Mouse (Mus musculus) embryonic fibroblast, embryonic 13.5 days (primary cell): ENCODE measurements around the gene Nat8f6. TPM values are rescaled to one million over a fixed set of nuclear protein-coding genes. Genes with fewer than 3 reads are reported as not detected.
"Not testable (repeated sequence)": the region's sequence is repeated elsewhere in the genome, so short reads cannot be mapped to it uniquely, and the experiment has no call there.

Experiments used
- H3K27ac ChIP-seq: 2 replicates; pipeline ENCODE4 v1.5.1; 2012; ENCODE audit warnings: low read length, control low read depth, inconsistent platforms; ENCODE audit not compliant: insufficient read depth
- H3K4me1 ChIP-seq: 2 replicates; pipeline ENCODE4 v1.6.1; 2011; ENCODE audit warnings: low read length; ENCODE audit not compliant: control insufficient read depth, insufficient read depth
- H3K4me3 ChIP-seq: 2 replicates; pipeline ENCODE4 v1.5.1; 2011; ENCODE audit warnings: mild to moderate bottlenecking, control low read depth, low read length; ENCODE audit not compliant: insufficient read depth
- CTCF ChIP-seq: IDR thresholded peaks from 2 replicates; pipeline ENCODE4 v1.5.1; 2011; ENCODE audit warnings: mild to moderate bottlenecking, control low read depth, low read length, moderate library complexity, borderline replicate concordance; ENCODE audit not compliant: insufficient read depth
- POLR2A ChIP-seq: IDR thresholded peaks from 2 replicates; pipeline ENCODE4 v1.6.1; 2011; ENCODE audit warnings: low read depth, mild to moderate bottlenecking, control low read depth, low read length, moderate library complexity
- polyA plus RNA-seq: library from polyadenylated mRNA; stranded (reverse); fragments of >200 nt; gene quantifications from 2 replicates; pipeline ENCODE4 v1.2.4, GENCODE M21; 2011; ENCODE audit warnings: low read depth; ENCODE audit not compliant: missing spikeins, insufficient read length

Gene Nat8f6
- polyA plus RNA-seq, 1 experiment = not detected

DNA sequence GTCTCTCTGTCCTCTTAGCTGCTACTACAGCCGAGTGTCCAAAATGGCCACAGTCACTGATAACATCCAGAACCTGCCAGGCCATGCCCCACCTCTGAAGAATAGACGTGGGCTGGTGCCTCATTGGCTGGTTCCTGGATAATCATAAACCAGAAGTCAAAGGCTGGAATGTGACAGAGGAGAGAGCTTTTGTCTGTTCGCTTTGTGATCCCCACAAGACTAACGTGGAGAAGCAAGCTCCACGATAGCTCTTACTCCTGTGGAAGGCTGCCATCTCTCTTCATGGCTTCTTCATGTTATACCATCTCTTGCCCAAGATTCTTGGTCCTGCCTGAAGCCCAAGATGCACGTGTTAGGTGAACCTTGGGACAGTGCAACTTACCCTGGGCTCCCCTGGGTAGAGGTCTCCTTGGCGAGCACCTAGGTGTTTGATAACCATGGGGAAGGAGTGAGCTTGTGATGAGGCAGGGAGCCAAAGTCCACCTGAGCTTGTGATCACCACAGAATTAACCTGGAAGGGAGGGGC lies 11.1 kb upstream of the Nat8f6 start, which contains the start of gene Nat8:
TSS of gene Nat8 (minus strand) at position 287 of the 526 bp plus-strand sequence.
- H3K4me3 ChIP-seq = no peak within 1 kb of the TSS
- H3K27ac ChIP-seq = no peak within 1 kb of the TSS
- no peaks in the 10 kb centered on the region for H3K4me1 ChIP-seq
- no peak for TF ChIP-seq CTCF
- no peak for TF ChIP-seq POLR2A

DNA sequence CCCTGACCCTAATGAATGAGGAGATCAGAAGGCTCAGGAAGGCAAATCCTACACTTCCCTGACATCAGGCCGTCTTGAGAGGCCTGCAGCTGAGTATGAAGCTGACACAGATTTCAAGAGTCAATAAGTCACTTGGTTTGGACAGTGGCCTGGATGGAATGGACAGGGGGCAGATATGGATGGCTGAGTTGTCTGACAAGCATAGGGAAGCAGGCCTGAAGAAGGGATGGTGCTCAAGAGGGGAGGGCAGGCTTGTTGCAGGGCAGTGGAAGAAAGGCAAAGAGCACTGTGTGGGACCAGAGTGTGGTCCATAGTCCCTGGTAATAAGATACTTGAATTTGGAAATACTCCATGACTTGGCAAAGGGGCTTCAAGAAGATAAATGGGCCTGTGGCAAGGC lies 8.7 kb upstream of the Nat8f6 start:
- Histone ChIP-seq H3K4me1 (no peaks in the 10 kb centered on the region), H3K4me3 (no peak overlapping the region), H3K27ac (no peak overlapping the region)
- TF ChIP-seq CTCF (no peak), POLR2A (no peak)

DNA sequence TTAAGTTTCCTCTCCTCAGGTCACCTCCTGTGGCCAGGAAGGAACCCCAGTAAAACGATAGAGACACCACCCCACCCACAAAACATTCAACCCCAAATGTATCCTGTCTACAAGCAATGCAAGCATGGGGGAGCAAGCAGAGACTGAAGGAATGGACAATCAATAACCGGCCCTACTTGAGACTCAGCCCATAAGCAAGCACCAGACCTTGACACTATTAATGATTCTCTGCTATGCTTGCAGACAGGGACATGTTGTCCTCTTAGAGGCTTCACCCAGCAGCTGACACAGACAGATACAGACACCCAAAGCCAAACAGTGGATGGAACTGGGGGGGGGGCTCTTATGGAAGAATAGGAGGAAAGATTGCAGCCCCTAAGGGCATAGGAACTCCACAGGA lies 5.1 kb upstream of the Nat8f6 start:
- Histone ChIP-seq H3K4me3 (no peak overlapping the region), H3K4me1 (no peaks in the 10 kb centered on the region), H3K27ac (no peak overlapping the region)
- TF ChIP-seq POLR2A (no peak), CTCF (no peak)

DNA sequence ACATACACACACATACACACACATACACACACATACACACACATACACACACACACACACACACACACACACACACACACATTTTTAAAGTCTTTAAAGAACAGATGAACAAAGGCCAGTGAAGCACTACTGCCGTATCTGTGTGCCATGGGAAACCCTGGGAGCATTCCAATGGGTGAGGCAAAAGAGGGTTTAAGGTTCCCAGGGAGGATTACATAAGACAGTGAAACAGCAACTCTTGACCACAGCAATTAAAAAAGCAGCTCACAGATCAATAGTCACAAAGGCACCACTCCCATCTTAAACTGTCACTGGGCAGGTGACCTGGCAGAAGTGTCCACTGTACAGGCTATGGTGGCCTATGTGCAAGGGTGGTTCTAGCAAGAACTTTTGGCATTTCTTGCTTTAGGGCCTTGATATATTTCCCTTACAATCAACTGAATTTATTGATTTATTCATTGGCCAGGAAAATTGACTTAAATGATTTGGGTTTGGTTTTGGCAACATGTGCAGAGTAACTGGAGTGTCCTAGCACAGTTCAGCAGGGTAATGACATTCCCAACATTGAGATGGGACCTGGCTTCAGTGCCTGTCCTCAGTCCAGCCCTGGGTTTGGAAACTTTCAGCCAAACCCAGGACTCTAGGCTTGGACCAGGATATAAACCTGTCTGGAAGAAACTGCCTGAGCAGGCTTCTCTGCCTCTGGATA lies 2.8 kb upstream of the Nat8f6 start:
- Histone ChIP-seq H3K4me3 (no peak overlapping the region), H3K27ac (no peak overlapping the region), H3K4me1 (no peaks in the 10 kb centered on the region)
- TF ChIP-seq CTCF = no peak

DNA sequence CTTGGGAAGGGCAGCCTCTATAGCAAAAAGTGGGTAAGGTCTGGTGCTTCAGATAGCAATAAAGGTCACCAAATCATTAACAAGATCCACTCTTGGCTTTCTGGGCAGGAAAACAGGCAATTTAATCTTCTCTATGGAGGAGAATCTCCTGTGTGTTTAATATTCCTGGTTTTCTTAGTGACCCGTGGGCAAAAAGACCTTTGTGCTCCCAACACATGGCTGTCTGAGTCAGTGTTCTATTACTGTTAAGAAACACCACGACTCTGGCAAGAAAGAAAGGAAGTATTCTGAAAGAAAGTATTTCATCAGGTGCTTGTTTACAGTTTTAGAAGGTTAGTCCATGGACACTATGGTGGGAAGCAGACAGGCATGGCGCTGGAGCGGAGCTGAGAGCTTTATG lies 1.5 kb upstream of the Nat8f6 start:
- TF ChIP-seq CTCF (no peak), POLR2A (no peak)
- no peak overlapping the region for H3K27ac ChIP-seq
- no peak overlapping the region for H3K4me3 ChIP-seq
- H3K4me1 ChIP-seq = no peaks in the 10 kb centered on the region

DNA sequence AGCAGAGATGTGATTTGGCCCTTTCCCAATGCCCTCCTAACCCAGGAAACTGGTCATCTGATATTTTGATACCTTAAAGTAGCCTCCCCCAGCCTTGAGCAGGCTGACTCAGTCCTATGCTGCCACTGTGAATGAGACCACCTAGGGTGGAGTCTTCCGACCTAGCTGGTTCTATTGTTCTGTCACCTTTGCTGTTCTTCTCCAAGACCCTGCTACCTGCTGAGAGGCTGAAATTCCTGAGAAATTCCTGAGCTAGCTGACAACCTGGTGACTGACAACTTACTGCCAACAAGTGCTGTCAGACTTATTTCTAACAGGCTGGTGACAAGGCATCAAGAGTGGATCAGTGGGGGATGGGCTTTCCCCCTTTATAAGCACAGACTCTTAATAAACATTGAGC lies 2.4 kb downstream of the Nat8f6 start:
- H3K4me3 ChIP-seq = no peak overlapping the region

DNA sequence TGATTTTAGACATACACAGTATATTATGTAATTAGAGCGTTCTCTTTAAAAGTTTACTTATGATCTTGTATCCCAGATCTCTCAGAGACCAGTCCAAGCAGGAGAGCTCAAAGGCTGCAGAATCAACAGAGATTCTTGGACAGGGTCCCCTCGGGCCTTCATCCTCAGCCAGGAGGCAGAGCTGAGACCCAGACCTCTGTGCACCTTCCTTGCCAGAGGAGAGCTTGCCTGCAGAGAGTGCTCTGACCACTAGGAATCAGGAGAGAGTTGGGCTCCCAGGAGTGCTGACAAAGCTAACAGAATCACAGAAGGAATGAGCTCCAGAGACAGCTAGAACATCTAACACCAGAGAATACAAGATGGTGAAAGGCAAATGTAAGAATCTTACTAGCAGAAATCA lies 7.4 kb downstream of the Nat8f6 start:
- no peak for TF ChIP-seq CTCF
- TF ChIP-seq POLR2A = no peak
- Histone ChIP-seq H3K4me3 (no peak overlapping the region), H3K27ac (no peak overlapping the region), H3K4me1 (no peaks in the 10 kb centered on the region)

More for the DNA sequence above, 2.4 kb downstream of the Nat8f6 start:
- Histone ChIP-seq H3K4me1 (no peaks in the 10 kb centered on the region), H3K27ac (no peak overlapping the region)
- TF ChIP-seq CTCF (no peak), POLR2A (no peak)

DNA sequence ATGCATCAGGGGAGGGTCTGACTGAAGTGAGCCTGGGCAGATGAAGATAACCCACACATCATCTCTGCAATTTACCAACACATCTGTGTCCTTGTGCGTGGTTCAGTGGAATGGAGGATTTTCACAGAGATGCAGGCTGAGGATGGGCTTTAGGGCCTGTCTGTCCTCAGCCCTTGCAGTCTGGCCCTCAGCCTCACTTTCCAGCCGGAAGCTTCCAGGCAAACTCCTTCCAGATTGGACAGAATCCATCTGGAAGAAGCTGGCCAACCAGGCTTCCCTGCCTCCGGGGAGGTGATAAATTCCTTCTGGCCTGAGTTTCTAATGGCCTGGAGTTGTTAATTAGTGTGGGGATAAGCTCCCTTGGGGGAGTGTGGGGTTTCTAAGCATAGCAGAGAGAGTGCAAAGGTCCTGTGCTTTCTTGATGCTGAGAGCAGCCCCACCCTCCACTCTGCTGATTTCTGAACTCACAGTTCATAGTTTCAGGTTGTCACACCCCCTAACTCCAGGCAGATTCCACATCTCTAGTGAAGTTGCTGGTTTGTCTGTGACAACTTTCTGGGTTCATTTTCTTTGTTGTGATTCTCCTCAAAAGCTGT lies 9.7 kb downstream of the Nat8f6 start:
- not testable (repeated sequence) for H3K4me3 ChIP-seq, H3K27ac ChIP-seq

DNA sequence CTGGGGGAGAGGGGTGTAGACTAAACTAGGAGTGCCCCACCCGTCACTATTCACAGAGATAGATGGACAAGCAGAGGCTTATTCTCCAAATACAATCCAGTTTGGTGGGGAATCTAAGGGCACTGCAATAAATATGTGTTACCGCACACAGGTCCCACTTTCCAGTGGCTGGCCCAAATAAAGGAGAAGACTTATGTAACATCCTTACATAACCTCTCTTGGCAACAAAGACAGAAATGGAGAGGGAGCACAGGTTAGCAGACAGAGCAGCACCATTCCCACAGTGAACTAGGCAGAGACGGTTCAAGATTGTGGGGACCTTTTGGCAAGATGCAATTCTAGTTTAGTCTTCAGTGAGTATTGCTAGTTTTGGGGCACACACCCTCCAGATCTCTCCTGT lies 10.2 kb downstream of the Nat8f6 start:
- not testable (repeated sequence) for H3K4me3 ChIP-seq

More for the DNA sequence above, 9.7 kb downstream of the Nat8f6 start:
- H3K4me1 ChIP-seq = not testable (repeated sequence)

DNA sequence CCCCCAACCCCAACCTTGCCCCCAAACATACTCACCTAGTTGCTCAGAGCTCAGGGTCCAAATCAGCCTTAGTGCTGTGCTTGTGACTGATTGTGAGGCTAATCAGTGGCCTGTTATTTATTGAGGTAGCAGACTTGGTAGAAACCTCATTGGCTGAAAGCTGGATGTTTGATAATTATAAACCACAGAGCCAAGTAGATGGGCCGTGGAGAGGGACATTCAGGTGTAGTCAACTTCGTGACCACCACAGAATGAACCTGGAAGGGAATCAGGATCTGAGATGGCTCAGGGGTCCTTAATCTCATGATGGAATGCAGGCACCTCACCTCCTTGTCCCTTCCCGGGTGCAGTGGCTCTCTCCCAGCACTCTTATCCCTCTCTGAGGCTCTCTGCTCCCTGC lies 11.0 kb downstream of the Nat8f6 start:
- H3K4me3 ChIP-seq, H3K27ac ChIP-seq, H3K4me1 ChIP-seq: not testable (repeated sequence)

More for the DNA sequence above, 10.2 kb downstream of the Nat8f6 start:
- H3K4me1 ChIP-seq, H3K27ac ChIP-seq: not testable (repeated sequence)

DNA sequence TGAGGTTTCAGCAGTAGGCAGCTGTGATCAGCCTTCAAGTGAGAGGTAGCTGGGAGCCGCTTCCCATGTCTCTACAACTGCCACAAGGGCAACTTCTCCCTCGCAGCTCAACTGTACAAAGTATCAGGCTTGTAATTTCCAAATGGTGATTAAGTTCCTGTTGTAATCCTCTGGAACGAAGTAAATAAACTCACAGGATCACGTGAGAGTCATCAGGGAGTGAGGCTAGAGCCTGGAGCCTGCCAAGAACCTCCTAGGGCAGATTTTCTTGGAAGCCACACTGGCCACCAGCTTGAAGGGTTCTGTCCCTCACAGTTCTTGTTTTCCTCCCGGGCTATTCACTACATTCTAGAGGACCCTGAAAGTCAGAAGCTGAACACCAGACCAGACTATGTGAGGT lies 17.6 kb downstream of the Nat8f6 start:
- H3K4me1 ChIP-seq, H3K27ac ChIP-seq: not testable (repeated sequence)

DNA sequence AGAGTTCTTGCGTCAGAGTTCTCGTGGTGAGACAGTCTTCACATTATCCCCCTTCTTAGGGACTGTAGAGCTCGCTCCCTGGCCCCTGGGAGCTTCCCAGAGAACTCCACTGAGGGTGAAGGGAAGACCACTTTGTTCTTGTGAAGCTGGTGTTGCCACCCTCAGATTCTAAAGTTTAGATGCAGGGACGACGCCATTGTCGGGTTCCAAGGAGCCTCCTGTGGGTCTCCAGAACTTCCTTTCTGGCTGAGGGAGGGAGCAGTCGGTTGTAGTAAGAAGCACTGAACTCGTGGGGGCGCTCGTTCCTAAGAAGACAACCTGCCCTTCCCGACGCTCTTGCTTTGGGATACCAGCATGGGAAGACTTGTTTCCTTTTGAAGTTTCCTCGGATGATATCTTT lies 55.2 kb downstream of the Nat8f6 start, which contains the start of gene Nat8f3:
TSS of gene Nat8f3 (minus strand) at position 223 of the 400 bp plus-strand sequence.
- not testable (repeated sequence) for H3K4me1 ChIP-seq, H3K27ac ChIP-seq, H3K4me3 ChIP-seq

More for the DNA sequence above, 17.6 kb downstream of the Nat8f6 start:
- H3K4me3 ChIP-seq = not testable (repeated sequence)

DNA sequence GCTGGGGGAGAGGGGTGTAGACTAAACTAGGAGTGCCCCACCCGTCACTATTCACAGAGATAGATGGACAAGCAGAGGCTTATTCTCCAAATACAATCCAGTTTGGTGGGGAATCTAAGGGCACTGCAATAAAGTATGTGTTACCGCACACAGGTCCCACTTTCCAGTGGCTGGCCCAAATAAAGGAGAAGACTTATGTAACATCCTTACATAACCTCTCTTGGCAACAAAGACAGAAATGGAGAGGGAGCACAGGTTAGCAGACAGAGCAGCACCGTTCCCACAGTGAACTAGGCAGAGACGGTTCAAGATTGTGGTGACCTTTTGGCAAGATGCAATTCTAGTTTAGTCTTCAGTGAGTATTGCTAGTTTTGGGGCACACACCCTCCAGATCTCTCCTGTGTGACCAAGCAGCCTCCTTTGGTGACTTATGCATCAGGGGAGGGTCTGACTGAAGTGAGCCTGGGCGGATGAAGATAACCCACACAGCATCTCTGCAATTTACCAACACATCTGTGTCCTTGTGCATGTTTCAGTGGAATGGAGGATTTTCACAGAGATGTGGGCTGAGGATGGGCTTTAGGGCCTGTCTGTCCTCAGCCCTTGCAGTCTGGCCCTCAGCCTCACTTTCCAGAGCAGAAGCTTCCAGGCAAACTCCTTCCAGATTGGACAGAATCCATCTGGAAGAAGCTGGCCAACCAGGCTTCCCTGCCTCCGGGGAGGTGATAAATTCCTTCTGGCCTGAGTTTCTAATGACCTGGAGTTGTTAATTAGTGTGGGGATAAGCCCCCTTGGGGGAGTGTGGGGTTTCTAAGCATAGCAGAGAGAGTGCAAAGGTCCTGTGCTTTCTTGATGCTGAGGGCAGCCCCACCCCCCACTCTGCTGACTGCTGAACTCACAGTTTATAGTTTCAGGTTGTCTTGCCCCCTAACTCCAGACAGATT lies 57.4 kb downstream of the Nat8f6 start:
- H3K4me3 ChIP-seq, H3K27ac ChIP-seq, H3K4me1 ChIP-seq: not testable (repeated sequence)

DNA sequence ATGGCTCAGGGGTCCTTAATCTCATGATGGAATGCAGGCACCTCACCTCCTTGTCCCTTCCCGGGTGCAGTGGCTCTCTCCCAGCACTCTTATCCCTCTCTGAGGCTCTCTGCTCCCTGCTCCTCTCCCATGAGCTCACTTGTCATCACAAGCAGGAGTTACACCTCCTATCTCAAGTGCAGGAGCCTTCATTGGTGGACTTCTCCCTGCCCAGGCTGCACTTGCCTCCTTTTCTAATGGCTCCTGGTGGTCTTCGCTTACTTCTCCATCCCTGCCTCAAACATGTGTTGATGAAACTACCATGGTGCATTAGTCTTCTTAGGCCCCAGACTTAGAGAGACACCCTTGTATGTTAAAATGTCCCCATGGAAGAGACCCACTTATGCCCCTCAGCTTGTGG lies 58.1 kb downstream of the Nat8f6 start:
- not testable (repeated sequence) for H3K4me1 ChIP-seq, H3K4me3 ChIP-seq, H3K27ac ChIP-seq
